Mouse (Mus musculus) kidney, postnatal 14 days (tissue): Measurements from ENCODE around the gene Emc8.

Experiments used
- DNase-seq: peaks from one replicate; pipeline ENCODE4 v3.0.0; 2022; ENCODE audit warnings: mixed read lengths

The Emc8 gene

GRCm38 (mm10) chr8:120634329-120634839 lies 34.0 kb downstream of the Emc8 start:
- DNase-seq, result peak; percentile 86

GRCm38 (mm10) chr8:120633665-120634271 lies 34.6 kb downstream of the Emc8 start:
- peak; percentile 24 for DNase-seq

GRCm38 (mm10) chr8:120632969-120633664 lies 35.3 kb downstream of the Emc8 start:
- no peak for DNase-seq

- no peak for DNase-seq
These were observed 36.7 kb downstream of the Emc8 start for GRCm38 (mm10) chr8:120631441-120632375.

GRCm38 (mm10) chr8:120630848-120631247 lies 37.5 kb downstream of the Emc8 start:
- no peak for DNase-seq

DNA sequence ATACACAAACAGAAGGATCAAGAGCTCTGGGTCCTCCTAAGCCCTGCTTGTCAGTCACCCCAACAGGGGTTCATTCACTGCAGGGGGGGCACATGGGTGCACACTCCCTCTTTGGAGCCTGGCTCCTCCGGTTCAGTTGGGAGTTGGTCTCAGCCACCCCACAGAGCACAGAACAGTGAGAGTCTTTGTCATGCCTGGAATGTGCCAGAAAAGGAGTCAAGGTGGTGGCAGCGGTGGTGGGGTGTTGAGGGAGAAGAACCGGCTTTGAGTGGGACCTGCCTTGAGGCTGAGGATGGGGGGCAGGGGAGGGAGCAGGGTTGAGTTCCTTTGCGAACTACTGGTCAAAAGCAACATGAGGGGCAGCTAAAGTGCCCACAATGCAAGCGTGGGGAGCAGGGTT lies 38.3 kb downstream of the Emc8 start:
- no peak for DNase-seq

- no peak for DNase-seq
These were observed 41.1 kb downstream of the Emc8 start for GRCm38 (mm10) chr8:120627298-120627697.

DNA sequence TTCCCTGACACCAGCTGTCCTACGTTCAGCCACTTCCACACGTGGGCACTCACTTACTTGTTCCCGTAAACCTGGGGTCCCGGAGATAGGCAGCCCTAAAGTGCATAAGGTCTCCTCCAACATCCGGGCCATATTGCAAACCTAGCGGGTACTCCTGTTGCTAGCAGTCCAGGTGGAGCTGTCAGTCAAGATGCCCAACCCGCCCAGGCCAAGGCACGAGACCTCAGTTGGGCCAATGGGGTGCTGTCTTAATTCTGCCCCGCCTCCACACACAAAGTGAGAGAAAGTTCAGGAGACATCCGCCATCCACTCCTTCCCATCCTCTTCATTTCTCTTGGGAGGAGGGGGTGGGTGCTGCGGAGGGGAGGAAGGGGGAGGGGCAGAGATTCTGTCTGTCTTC lies 41.9 kb downstream of the Emc8 start:
- DNase-seq, result no peak

DNA sequence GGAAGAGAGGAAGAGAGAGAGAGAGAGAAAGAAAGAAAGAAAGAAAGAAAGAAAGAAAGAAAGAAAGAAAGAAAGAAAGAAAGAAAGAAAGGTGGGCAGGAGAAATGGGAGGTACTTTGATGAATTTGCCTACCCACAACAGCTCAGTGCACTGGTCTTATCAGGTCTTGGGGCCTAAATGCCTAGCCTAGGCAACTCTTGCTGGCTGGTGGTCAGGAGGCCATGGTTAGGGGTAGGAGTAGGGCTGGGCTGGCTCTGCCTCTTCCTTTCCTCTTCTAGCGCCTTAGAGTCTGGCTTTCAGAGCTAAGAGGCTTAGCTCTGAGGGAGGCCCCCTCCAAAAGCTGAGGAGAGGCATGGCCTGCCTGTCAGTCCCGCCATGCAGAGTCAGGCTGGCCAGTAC lies 44.8 kb downstream of the Emc8 start:
- DNase-seq, result no peak

DNA sequence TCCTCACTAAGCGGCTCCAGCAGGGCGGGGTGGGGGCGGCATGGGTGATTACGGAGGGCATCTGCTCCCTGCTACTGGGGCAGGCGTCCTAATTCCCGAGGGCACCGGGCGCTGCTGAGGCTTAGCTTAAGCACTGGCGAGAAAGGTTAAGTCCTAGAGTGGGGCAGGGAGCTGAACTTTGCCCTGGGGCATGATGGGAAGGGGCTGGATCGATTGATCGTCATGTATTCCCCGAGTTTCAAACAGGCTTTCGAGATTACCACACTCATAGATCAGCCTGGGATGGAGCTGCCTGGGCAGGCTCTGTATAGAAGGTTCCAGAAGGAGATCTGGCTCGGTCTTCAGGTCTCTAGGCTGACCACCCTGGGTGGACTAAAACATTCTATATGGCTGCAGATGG lies 46.2 kb downstream of the Emc8 start:
- no peak for DNase-seq

GRCm38 (mm10) chr8:120620441-120620840 lies 47.9 kb downstream of the Emc8 start:
- no peak for DNase-seq

- no peak for DNase-seq
These were observed 48.9 kb downstream of the Emc8 start for GRCm38 (mm10) chr8:120619235-120620180.

- peak; percentile 72 for DNase-seq
These were observed 50.3 kb downstream of the Emc8 start for GRCm38 (mm10) chr8:120618110-120618509.

GRCm38 (mm10) chr8:120616663-120617626 lies 51.4 kb downstream of the Emc8 start:
- DNase-seq, result no peak

- no peak for DNase-seq
These were observed 53.9 kb downstream of the Emc8 start for GRCm38 (mm10) chr8:120614491-120614890.

DNA sequence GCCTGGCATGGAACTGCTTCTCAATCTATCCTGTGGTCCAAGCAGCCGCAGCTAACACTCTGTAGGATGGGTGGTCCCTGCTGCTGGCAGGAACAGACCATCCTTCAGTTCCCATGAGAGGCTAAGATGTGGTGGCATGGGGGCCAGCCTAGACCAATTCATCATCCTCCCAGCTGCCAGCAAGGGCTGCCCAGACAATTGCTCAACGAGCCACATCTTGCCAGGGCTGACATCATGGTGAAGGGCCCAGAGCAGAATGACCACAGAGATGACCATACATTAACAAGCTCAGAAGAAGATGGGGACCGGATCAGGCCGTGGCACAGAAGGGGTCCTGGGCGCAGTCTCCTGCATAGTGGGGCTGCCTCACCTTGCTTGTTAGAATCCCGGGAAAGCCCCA lies 57.5 kb downstream of the Emc8 start:
- DNase-seq, result no peak

- DNase-seq, result peak; percentile 80
These were observed 60.5 kb downstream of the Emc8 start for GRCm38 (mm10) chr8:120607885-120608284.

DNA sequence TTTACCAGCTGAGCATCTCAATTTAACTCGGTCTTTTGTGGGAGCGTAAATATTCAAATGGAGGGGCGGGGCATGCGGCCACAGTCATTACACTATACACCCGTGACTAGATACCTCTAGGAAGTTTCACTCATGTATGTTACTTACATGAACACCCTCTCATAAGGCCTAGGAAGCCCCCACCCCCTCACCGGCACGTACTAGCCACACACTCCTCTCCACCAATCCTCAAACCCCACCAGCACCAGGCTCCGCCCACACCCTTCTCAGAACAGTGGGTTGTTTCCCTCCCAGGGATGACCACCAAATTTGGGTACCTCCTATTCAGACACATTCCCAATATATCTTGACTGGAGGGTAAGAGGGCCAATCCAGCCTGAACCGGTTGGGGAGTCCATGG lies 60.9 kb downstream of the Emc8 start:
- no peak for DNase-seq
